Mouse (Mus musculus) ES-E14 (cell line): ENCODE measurements around the gene Gal3st2.
"Not testable (repeated sequence)": the region's sequence is repeated elsewhere in the genome, so short reads cannot be mapped to it uniquely, and the experiment has no call there.

Experiments
- CHD2 ChIP-seq: IDR thresholded peaks from 2 replicates; pipeline ENCODE4 v1.6.1; 2014; ENCODE audit warnings: mild to moderate bottlenecking, low read depth, low read length, inconsistent platforms
- HCFC1 ChIP-seq: IDR thresholded peaks from 2 replicates; pipeline ENCODE4 v1.6.1; 2012; ENCODE audit warnings: low read length, inconsistent platforms, borderline replicate concordance; ENCODE audit not compliant: insufficient read depth
- MAFK ChIP-seq: IDR thresholded peaks from 2 replicates; pipeline ENCODE4 v1.6.1; 2014; ENCODE audit warnings: mild to moderate bottlenecking, low read depth, low read length, inconsistent platforms; ENCODE audit not compliant: insufficient read depth
- ZC3H11A ChIP-seq: IDR thresholded peaks from 2 replicates; pipeline ENCODE4 v1.6.1; 2012; ENCODE audit warnings: low read depth, mild to moderate bottlenecking, inconsistent platforms, low read length, borderline replicate concordance
- ZNF384 ChIP-seq: IDR thresholded peaks from 2 replicates; pipeline ENCODE4 v1.6.1; 2012; ENCODE audit warnings: low read depth, low read length, inconsistent platforms

GRCm38 (mm10) chr1:93845766-93846366, 15.2 kb upstream of the Gal3st2 start:
- not testable (repeated sequence) for TF ChIP-seq ZC3H11A, HCFC1, CHD2, MAFK, ZNF384
